Mouse (Mus musculus) brain, embryonic 14.5 days (tissue): Measurements from ENCODE around the gene Fkbpl.

Experiments
- CTCF ChIP-seq: fragments of 200-500 bp; IDR thresholded peaks from 2 replicates; pipeline ENCODE4 v1.5.1; 2012; ENCODE audit warnings: inconsistent platforms, mild to moderate bottlenecking, moderate library complexity, borderline replicate concordance; ENCODE audit not compliant: insufficient read depth, insufficient read length; ENCODE audit errors: extremely low read depth
- POLR2A ChIP-seq: fragments of 200-500 bp; IDR thresholded peaks from 2 replicates; pipeline ENCODE4 v1.6.1; 2012; ENCODE audit warnings: mild to moderate bottlenecking, inconsistent platforms, borderline replicate concordance; ENCODE audit not compliant: poor library complexity, insufficient read depth, insufficient read length, severe bottlenecking; ENCODE audit errors: extremely low read depth

- no peak for TF ChIP-seq POLR2A
- TF ChIP-seq CTCF: no peak
These were observed 46.9 kb upstream of the Fkbpl start, which contains the start of gene Ager for GRCm38 (mm10) chr17:34597566-34598095.
